Mouse (Mus musculus) forebrain, embryonic 15.5 days (tissue): ENCODE measurements around the gene Erlec1. TPM values are rescaled to one million over a fixed set of nuclear protein-coding genes. Genes with fewer than 3 reads are reported as not detected.

Experiments
- ATAC-seq: fragments of 200-750 bp; cut with Nextera tagmentation; replicated peaks from 2 replicates; pipeline ENCODE4 v1.8.0; 2017; ENCODE audit warnings: mild to moderate bottlenecking, moderate TSS enrichment, moderate library complexity
- H3K27ac ChIP-seq: fragments of 300-500 bp; sonication (generic); replicated peaks from 2 replicates; pipeline ENCODE4 v1.5.1; 2015; ENCODE audit warnings: mild to moderate bottlenecking, inconsistent platforms
- H3K27me3 ChIP-seq: fragments of 300-500 bp; sonication (generic); 2 replicates; pipeline ENCODE4 v1.6.1; 2015; ENCODE audit warnings: inconsistent platforms
- H3K36me3 ChIP-seq: fragments of 300-500 bp; sonication (generic); 2 replicates; pipeline ENCODE4 v1.6.1; 2015; ENCODE audit warnings: mild to moderate bottlenecking, inconsistent platforms
- H3K4me1 ChIP-seq: fragments of 300-500 bp; sonication (generic); 2 replicates; pipeline ENCODE4 v1.6.1; 2015; ENCODE audit warnings: inconsistent platforms
- H3K4me2 ChIP-seq: fragments of 300-500 bp; sonication (generic); replicated peaks from 2 replicates; pipeline ENCODE4 v1.6.1; 2015; ENCODE audit warnings: mild to moderate bottlenecking, inconsistent platforms
- H3K4me3 ChIP-seq: fragments of 300-500 bp; sonication (generic); 2 replicates; pipeline ENCODE4 v1.5.1; 2015; ENCODE audit warnings: mild to moderate bottlenecking, inconsistent platforms
- H3K9ac ChIP-seq: fragments of 300-500 bp; sonication (generic); replicated peaks from 2 replicates; pipeline ENCODE4 v1.6.1; 2015; ENCODE audit warnings: mild to moderate bottlenecking, inconsistent platforms
- H3K9me3 ChIP-seq: fragments of 300-500 bp; sonication (generic); 2 replicates; pipeline ENCODE4 v1.6.1; 2016; ENCODE audit warnings: inconsistent platforms
- WGBS: fragments of 180-500 bp; shearing (Covaris S2); methylation state at CpG from one replicate; pipeline ENCODE4 v1.1.7; 2015; ENCODE audit warnings: mixed read lengths; 5-methylcytosine and 5-hydroxymethylcytosine counted together
- polyA plus RNA-seq: library from polyadenylated mRNA; unstranded; fragments of >200 nt; fragmentation: Nextera tagmentation; extraction: Ambion mirVana; gene quantifications from 2 replicates; pipeline ENCODE4 v1.2.1, GENCODE M21; 2015

The Erlec1 gene
- polyA plus RNA-seq: 9.3 and 11.0 TPM in 2 replicates

- H3K9me3 ChIP-seq: peaks cover 9% of the 10 kb centered on the region; the same call in 1 of the 2 replicates
- H3K4me3 ChIP-seq: peak within 1 kb of the TSS; percentile 97
- H3K27ac ChIP-seq: peak within 1 kb of the TSS; percentile 87
- H3K4me1 ChIP-seq: peaks cover 16% of the 10 kb centered on the region
- H3K27me3 ChIP-seq: no peaks in the 10 kb centered on the region
- WGBS: under 1% methylated on average over 40 of the region's 40 CpGs
- ATAC-seq: peak; percentile 99
- H3K36me3 ChIP-seq: peaks cover 29% of the 10 kb centered on the region
- peak within 1 kb of the TSS; percentile 84 for H3K9ac ChIP-seq
- H3K4me2 ChIP-seq: peak within 1 kb of the TSS; percentile 58
These were observed at the start of gene Erlec1 for GRCm38 (mm10) chr11:30954279-30954725. Gene Erlec1, minus strand, starts transcription at chr11:30954335.

GRCm38 (mm10) chr11:31001169-31001908 is 47.2 kb upstream of the Erlec1 start:
- Histone ChIP-seq H3K4me2 (no peak overlapping the region), H3K36me3 (no peaks in the 10 kb centered on the region), H3K4me3 (no peak overlapping the region), H3K9ac (no peak overlapping the region), H3K9me3 (no peaks in the 10 kb centered on the region), H3K4me1 (no peaks in the 10 kb centered on the region), H3K27ac (no peak overlapping the region), H3K27me3 (no peaks in the 10 kb centered on the region)
- ATAC-seq: no peak
- WGBS: 93% methylated on average over 4 of the region's 4 CpGs

- Histone ChIP-seq H3K9ac (no peak overlapping the region), H3K9me3 (no peaks in the 10 kb centered on the region), H3K27me3 (no peaks in the 10 kb centered on the region), H3K27ac (no peak overlapping the region), H3K4me1 (no peaks in the 10 kb centered on the region), H3K4me3 (no peak overlapping the region), H3K36me3 (no peaks in the 10 kb centered on the region), H3K4me2 (no peak overlapping the region)
- ATAC-seq: no peak
- 88% methylated on average over 2 of the region's 2 CpGs for WGBS
These were observed 45.9 kb upstream of the Erlec1 start for GRCm38 (mm10) chr11:31000028-31000427.

GRCm38 (mm10) chr11:30998704-30999103 is 44.6 kb upstream of the Erlec1 start:
- no peak for ATAC-seq
- Histone ChIP-seq H3K4me1 (no peaks in the 10 kb centered on the region), H3K4me2 (no peak overlapping the region), H3K27ac (no peak overlapping the region), H3K9ac (no peak overlapping the region), H3K4me3 (no peak overlapping the region), H3K36me3 (no peaks in the 10 kb centered on the region), H3K27me3 (no peaks in the 10 kb centered on the region), H3K9me3 (no peaks in the 10 kb centered on the region)
- WGBS: 93% methylated on average over 2 of the region's 2 CpGs

- Histone ChIP-seq H3K27me3 (no peaks in the 10 kb centered on the region), H3K4me1 (no peaks in the 10 kb centered on the region), H3K9ac (no peak overlapping the region), H3K27ac (no peak overlapping the region), H3K36me3 (no peaks in the 10 kb centered on the region), H3K4me3 (no peak overlapping the region), H3K4me2 (no peak overlapping the region), H3K9me3 (no peaks in the 10 kb centered on the region)
- 95% methylated on average over 5 of the region's 5 CpGs for WGBS
- no peak for ATAC-seq
These were observed 44.1 kb upstream of the Erlec1 start for GRCm38 (mm10) chr11:30998199-30998598.

GRCm38 (mm10) chr11:30996670-30997069 is 42.5 kb upstream of the Erlec1 start:
- H3K4me2 ChIP-seq: no peak overlapping the region
- H3K4me1 ChIP-seq: no peaks in the 10 kb centered on the region
- no peak overlapping the region for H3K27ac ChIP-seq
- H3K27me3 ChIP-seq: no peaks in the 10 kb centered on the region
- WGBS: 89% methylated on average over 3 of the region's 3 CpGs
- no peak for ATAC-seq
- no peaks in the 10 kb centered on the region for H3K9me3 ChIP-seq
- no peak overlapping the region for H3K9ac ChIP-seq
- H3K36me3 ChIP-seq: no peaks in the 10 kb centered on the region
- no peak overlapping the region for H3K4me3 ChIP-seq

- WGBS: 1% methylated on average over 2 of the region's 2 CpGs
- H3K9me3 ChIP-seq: no peaks in the 10 kb centered on the region
- H3K4me1 ChIP-seq: peaks cover 14% of the 10 kb centered on the region
- H3K27ac ChIP-seq: peak overlapping the region; percentile 71
- peak overlapping the region; percentile 62 for H3K4me3 ChIP-seq
- H3K36me3 ChIP-seq: no peaks in the 10 kb centered on the region
- peak overlapping the region; percentile 76 for H3K9ac ChIP-seq
- H3K27me3 ChIP-seq: no peaks in the 10 kb centered on the region
- peak; percentile 87 for ATAC-seq
- H3K4me2 ChIP-seq: peak overlapping the region; percentile 67
These were observed 32.5 kb upstream of the Erlec1 start for GRCm38 (mm10) chr11:30986625-30987017.

GRCm38 (mm10) chr11:30985877-30986624 is 31.9 kb upstream of the Erlec1 start, which contains the start of gene Chac2:
Gene Chac2, minus strand, starts transcription at chr11:30986350.
- Histone ChIP-seq H3K4me2 (peak within 1 kb of the TSS; percentile 67), H3K9me3 (no peaks in the 10 kb centered on the region), H3K9ac (peak within 1 kb of the TSS; percentile 76), H3K27me3 (no peaks in the 10 kb centered on the region), H3K4me3 (peak within 1 kb of the TSS; percentile 62), H3K36me3 (no peaks in the 10 kb centered on the region), H3K4me1 (peaks cover 14% of the 10 kb centered on the region), H3K27ac (peak within 1 kb of the TSS; percentile 71)
- under 1% methylated on average over 22 of the region's 22 CpGs for WGBS
- ATAC-seq: peak; percentile 99

- Histone ChIP-seq H3K4me2 (peak overlapping the region; percentile 67), H3K9ac (no peak overlapping the region)
- 39% methylated on average over 2 of the region's 2 CpGs for WGBS
These were observed 31.1 kb upstream of the Erlec1 start for GRCm38 (mm10) chr11:30985237-30985636.

GRCm38 (mm10) chr11:30953469-30954154 is 523 bp downstream of the Erlec1 start:
- Histone ChIP-seq H3K9ac (peak overlapping the region; percentile 84), H3K27ac (peak overlapping the region; percentile 85), H3K4me2 (peak overlapping the region; percentile 48), H3K4me3 (peak overlapping the region; percentile 97), H3K27me3 (no peaks in the 10 kb centered on the region), H3K36me3 (peaks cover 36% of the 10 kb centered on the region), H3K4me1 (peaks cover 16% of the 10 kb centered on the region), H3K9me3 (peaks cover 9% of the 10 kb centered on the region; the same call in 1 of the 2 replicates)
- under 1% methylated on average over 31 of the region's 32 CpGs for WGBS
- peak; percentile 93 for ATAC-seq

More at GRCm38 (mm10) chr11:30985237-30985636, 31.1 kb upstream of the Erlec1 start:
- H3K4me3 ChIP-seq: peak overlapping the region; percentile 62; the same call in 1 of the 2 replicates
- no peak for ATAC-seq
- H3K36me3 ChIP-seq: no peaks in the 10 kb centered on the region
- peaks cover 14% of the 10 kb centered on the region for H3K4me1 ChIP-seq
- H3K27me3 ChIP-seq: no peaks in the 10 kb centered on the region
- no peak overlapping the region for H3K27ac ChIP-seq
- H3K9me3 ChIP-seq: no peaks in the 10 kb centered on the region

- peaks cover 16% of the 10 kb centered on the region for H3K4me1 ChIP-seq
- peaks cover 8% of the 10 kb centered on the region; the same call in 1 of the 2 replicates for H3K9me3 ChIP-seq
- no peak overlapping the region for H3K9ac ChIP-seq
- no peak for ATAC-seq
- WGBS: 63% methylated on average over 5 of the region's 5 CpGs
- H3K36me3 ChIP-seq: peaks cover 41% of the 10 kb centered on the region
- no peaks in the 10 kb centered on the region for H3K27me3 ChIP-seq
- peak overlapping the region; percentile 97 for H3K4me3 ChIP-seq
- peak overlapping the region; percentile 48 for H3K4me2 ChIP-seq
- no peak overlapping the region for H3K27ac ChIP-seq
These were observed 1.3 kb downstream of the Erlec1 start for GRCm38 (mm10) chr11:30952829-30953228.
